Mouse (Mus musculus) spleen, adult 2 months (tissue): ENCODE measurements at regions not wholly inside any gene's neighbourhood (a gene's known extent, or its start where the extent isn't known, plus 50 kb on each side); places are given as distances from the start of the nearest gene placed in this dataset.

ENCODE experiments used
- CTCF ChIP-seq: fragments of 200-500 bp; IDR thresholded peaks from 2 replicates; pipeline ENCODE4 v1.5.1; 2011; ENCODE audit warnings: mild to moderate bottlenecking, inconsistent platforms; ENCODE audit not compliant: insufficient read depth, insufficient read length, insufficient replicate concordance; ENCODE audit errors: extremely low read depth
- POLR2A ChIP-seq: fragments of 200-500 bp; IDR thresholded peaks from 2 replicates; pipeline ENCODE4 v1.6.1; 2011; ENCODE audit warnings: low read depth, low read length, inconsistent platforms

GRCm38 (mm10) chr13:44430492-44430891 lies 298.8 kb upstream of the Jarid2 start:
- TF ChIP-seq CTCF (no peak), POLR2A (no peak)
